Mouse (Mus musculus) bone marrow macrophage, adult 2 months (primary cell): ENCODE results near the gene Mfsd5.

Experiments used
- CTCF ChIP-seq: IDR thresholded peaks from 2 replicates; pipeline ENCODE4 v1.5.1; 2012; ENCODE audit warnings: low read depth, mild to moderate bottlenecking, low read length, moderate library complexity
- POLR2A ChIP-seq: IDR thresholded peaks from 2 replicates; pipeline ENCODE4 v1.6.1; 2012; ENCODE audit warnings: mild to moderate bottlenecking, low read depth, low read length, borderline replicate concordance

DNA sequence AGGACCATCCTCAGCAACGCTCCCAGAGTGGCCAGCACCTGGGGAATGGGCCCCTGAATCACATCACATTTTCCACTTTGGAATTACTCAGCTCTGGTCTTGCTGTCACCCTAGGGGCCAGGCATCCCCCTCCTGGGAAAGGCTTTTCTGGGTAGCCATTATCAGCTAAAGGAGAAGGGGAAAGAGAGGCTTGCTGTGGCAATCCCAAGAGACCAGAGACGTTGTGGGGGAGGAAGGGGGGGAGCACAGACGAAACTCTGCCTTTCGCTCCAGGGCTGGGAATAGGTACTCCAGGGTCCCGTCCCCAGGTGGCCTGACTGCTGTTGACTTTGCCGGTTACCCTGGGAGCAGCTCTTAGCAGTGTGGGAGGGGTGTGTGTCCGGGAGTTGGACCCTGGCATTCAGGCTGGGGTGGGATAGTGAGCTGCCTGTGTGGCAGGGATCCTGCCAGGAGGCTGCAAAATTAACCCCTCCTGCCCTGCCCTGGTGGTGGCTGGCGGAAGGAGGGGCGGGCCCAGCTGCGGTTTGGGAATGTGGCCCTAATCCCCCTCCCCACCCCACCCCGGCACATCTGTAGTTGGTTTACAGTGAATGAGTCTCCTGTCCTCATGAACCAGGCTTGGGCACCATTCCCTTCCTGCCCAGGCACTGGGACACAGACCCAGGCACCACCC lies 20.5 kb upstream of the Mfsd5 start:
- TF ChIP-seq POLR2A (no peak), CTCF (no peak)
